Mouse (Mus musculus): Measurements from ENCODE around the gene Rufy1.
"Not testable (repeated sequence)": the region's sequence is repeated elsewhere in the genome, so short reads cannot be mapped to it uniquely, and the experiment has no call there.

The Rufy1 gene

GRCm38 (mm10) chr11:50430277-50431133 is at the start of gene Rufy1:
Rufy1 (minus strand) TSS chr11:50431125.
- DNase-seq (ENCODE audit: low spot score in 2 of 2): peak in 1 of 2 experiments; percentile 75

GRCm38 (mm10) chr11:50478072-50478471 is 47.1 kb upstream of the Rufy1 start:
- no peak for DNase-seq (ENCODE audit: low spot score in 2 of 2)

GRCm38 (mm10) chr11:50477486-50478070 is 46.7 kb upstream of the Rufy1 start:
- no peak for DNase-seq (ENCODE audit: low spot score in 2 of 2)

- DNase-seq (ENCODE audit: low spot score in 2 of 2): no peak
Measured at GRCm38 (mm10) chr11:50476971-50477370, 46.0 kb upstream of the Rufy1 start.

GRCm38 (mm10) chr11:50473933-50474332 is 43.0 kb upstream of the Rufy1 start:
- DNase-seq (ENCODE audit: low spot score in 2 of 2): no peak

- peak in 1 of 2 experiments; percentile 9 for DNase-seq (ENCODE audit: low spot score in 2 of 2)
Measured at GRCm38 (mm10) chr11:50472161-50472939, 41.4 kb upstream of the Rufy1 start.

- DNase-seq (ENCODE audit: low spot score in 2 of 2): no peak
Measured at GRCm38 (mm10) chr11:50461481-50461880, 30.6 kb upstream of the Rufy1 start.

- DNase-seq (ENCODE audit: low spot score in 2 of 2): no peak
Measured at GRCm38 (mm10) chr11:50459250-50459649, 28.3 kb upstream of the Rufy1 start.

- DNase-seq (ENCODE audit: low spot score in 2 of 2): peak in 1 of 2 experiments; percentile 23
Measured at GRCm38 (mm10) chr11:50457111-50457911, 26.4 kb upstream of the Rufy1 start.

GRCm38 (mm10) chr11:50456455-50456854 is 25.5 kb upstream of the Rufy1 start:
- no peak for DNase-seq (ENCODE audit: low spot score in 2 of 2)

GRCm38 (mm10) chr11:50454934-50455333 is 24.0 kb upstream of the Rufy1 start:
- no peak for DNase-seq (ENCODE audit: low spot score in 2 of 2)

- DNase-seq (ENCODE audit: low spot score in 2 of 2): no peak
Measured at GRCm38 (mm10) chr11:50450236-50450635, 19.3 kb upstream of the Rufy1 start.

- DNase-seq (ENCODE audit: low spot score in 2 of 2): not testable (repeated sequence)
Measured at GRCm38 (mm10) chr11:50448163-50448562, 17.2 kb upstream of the Rufy1 start.

- DNase-seq (ENCODE audit: low spot score in 2 of 2): no peak
Measured at GRCm38 (mm10) chr11:50443259-50444065, 12.5 kb upstream of the Rufy1 start.

- DNase-seq (ENCODE audit: low spot score in 2 of 2): peak; percentile 59 to 82
Measured at GRCm38 (mm10) chr11:50441637-50442036, 10.7 kb upstream of the Rufy1 start.

- no peak for DNase-seq (ENCODE audit: low spot score in 2 of 2)
Measured at GRCm38 (mm10) chr11:50440691-50441090, 9.8 kb upstream of the Rufy1 start.

GRCm38 (mm10) chr11:50439857-50440256 is 8.9 kb upstream of the Rufy1 start:
- no peak for DNase-seq (ENCODE audit: low spot score in 2 of 2)

GRCm38 (mm10) chr11:50432896-50433295 is 2.0 kb upstream of the Rufy1 start:
- DNase-seq (ENCODE audit: low spot score in 2 of 2): no peak

GRCm38 (mm10) chr11:50432069-50432440 is 1.1 kb upstream of the Rufy1 start:
- DNase-seq (ENCODE audit: low spot score in 2 of 2): no peak

Data from left cerebral cortex, adult 9 months (tissue).